Mouse (Mus musculus): Measurements from ENCODE around the gene Trmt1l. TPM values are rescaled to one million over a fixed set of nuclear protein-coding genes. Genes with fewer than 3 reads are reported as not detected.

The Trmt1l gene
- total and polyA plus RNA-seq, 3 experiments = 15.4 to 18.2 TPM; not detected in 1

- TF ChIP-seq TCF12 (IDR thresholded peaks at IDR 0.05; ENCODE audit: low read depth, low read length) (no peak), CHD2 (IDR thresholded peaks at IDR 0.05; ENCODE audit: low read length) (no peak)
Observed at GRCm38 (mm10) chr1:151482497-151482896, 54.2 kb downstream of the Trmt1l start (continued).

- Histone ChIP-seq H3K36me3 (ENCODE audit: control insufficient read depth in 1 of 2, insufficient read depth in 2 of 2, low read length in 2 of 2) (peaks cover 1 to 6% of the 10 kb centered on the region in 2 experiments), H3K4me1 (ENCODE audit: control insufficient read depth in 1 of 2, insufficient read depth in 2 of 2, low read length in 2 of 2) (peaks cover 0 to 2% of the 10 kb centered on the region in 2 experiments; a peak in 1 of 4 replicates), H3K4me3 (ENCODE audit: control insufficient read depth in 1 of 2, insufficient read depth in 1 of 2, low read depth in 2 of 2, low read length in 2 of 2) (no peak overlapping the region), H3K27ac (ENCODE audit: control insufficient read depth, low read depth, low read length) (no peak overlapping the region), H3K9ac (ENCODE audit: control insufficient read depth, low read depth, low read length, poor library complexity, severe bottlenecking) (no peak overlapping the region), H3K79me2 (ENCODE audit: control insufficient read depth, insufficient read depth, low read length, poor library complexity) (peaks cover 20% of the 10 kb centered on the region), H3K9me3 (replicated peaks; ENCODE audit: insufficient read depth, low read length) (no peaks in the 10 kb centered on the region), H3K27me3 (ENCODE audit: control insufficient read depth in 1 of 2, insufficient read depth in 2 of 2, low read length in 2 of 2) (no peaks in the 10 kb centered on the region)
- TF ChIP-seq USF2 (IDR thresholded peaks at IDR 0.05; ENCODE audit: borderline replicate concordance in 1 of 2, insufficient read depth in 1 of 2, low read depth in 1 of 2, low read length in 2 of 2) (no peak), GATA1 (IDR thresholded peaks at IDR 0.05; ENCODE audit: low read depth, low read length) (no peak), CTCF (IDR thresholded peaks at IDR 0.05 in 2 of 3, conservative IDR thresholded peaks at IDR 0.05 in 1 of 3; ENCODE audit: control insufficient read depth in 1 of 3, insufficient read depth in 1 of 3, low read depth in 2 of 3, low read length in 3 of 3, poor library complexity in 1 of 3, severe bottlenecking in 1 of 3) (peak in 2 of 3 experiments; percentile 46 to 59; a peak in 4 of 6 replicates), TCF12 (IDR thresholded peaks at IDR 0.05; ENCODE audit: low read depth, low read length) (no peak), ZKSCAN1 (IDR thresholded peaks at IDR 0.05; ENCODE audit: low read depth, low read length) (no peak), SMC3 (IDR thresholded peaks at IDR 0.05; ENCODE audit: low read depth, low read length) (peak; percentile 54), POLR2AphosphoS2 (IDR thresholded peaks at IDR 0.05; ENCODE audit: low read length) (no peak), ZNF384 (IDR thresholded peaks at IDR 0.05; ENCODE audit: low read depth, low read length) (no peak), ZC3H11A (IDR thresholded peaks at IDR 0.05; ENCODE audit: low read depth, low read length) (0 out of 2 replicates have a peak, but pooled peaks have one; percentile 1), KAT2A (conservative IDR thresholded peaks at IDR 0.05; ENCODE audit: low read depth, low read length) (no peak), E2F4 (IDR thresholded peaks at IDR 0.05; ENCODE audit: borderline replicate concordance, low read depth, low read length) (no peak), MEF2A (IDR thresholded peaks at IDR 0.05; ENCODE audit: extremely low read depth, insufficient replicate concordance, low read depth, low read length, poor library complexity, severe bottlenecking) (no peak), TAL1 (IDR thresholded peaks at IDR 0.05; ENCODE audit: low read length) (no peak), GABPA (IDR thresholded peaks at IDR 0.05; ENCODE audit: low read depth, low read length) (no peak), SIN3A (IDR thresholded peaks at IDR 0.05; ENCODE audit: low read length) (no peak), MYC (IDR thresholded peaks at IDR 0.05; ENCODE audit: low read depth, low read length) (no peak), ELF1 (IDR thresholded peaks at IDR 0.05; ENCODE audit: low read depth, low read length) (no peak), MAFK (IDR thresholded peaks at IDR 0.05; ENCODE audit: borderline replicate concordance, low read depth, low read length) (no peak), BHLHE40 (IDR thresholded peaks at IDR 0.05; ENCODE audit: borderline replicate concordance, low read depth, low read length) (no peak), USF1 (IDR thresholded peaks at IDR 0.05; ENCODE audit: low read depth, low read length) (no peak), ETS1 (IDR thresholded peaks at IDR 0.05; ENCODE audit: low read depth, low read length) (no peak), CHD1 (IDR thresholded peaks at IDR 0.05; ENCODE audit: low read depth, low read length) (no peak), JUND (IDR thresholded peaks at IDR 0.05; ENCODE audit: low read depth, low read length) (no peak), MAZ (IDR thresholded peaks at IDR 0.05; ENCODE audit: low read depth, low read length) (no peak), HCFC1 (IDR thresholded peaks at IDR 0.05; ENCODE audit: low read depth, low read length) (no peak), EP300 (IDR thresholded peaks at IDR 0.05; ENCODE audit: low read depth in 1 of 2, low read length in 2 of 2) (no peak), RAD21 (IDR thresholded peaks at IDR 0.05; ENCODE audit: low read depth, low read length) (peak; percentile 59), POLR2A (IDR thresholded peaks at IDR 0.05; ENCODE audit: control insufficient read depth in 1 of 2, insufficient read depth in 1 of 2, low read depth in 1 of 2, low read length in 2 of 2, poor library complexity in 1 of 2) (no peak), RCOR1 (IDR thresholded peaks at IDR 0.05; ENCODE audit: low read depth, low read length) (no peak), NELFE (IDR thresholded peaks at IDR 0.05; ENCODE audit: low read depth, low read length) (no peak)
- peak; percentile 51 for DNase-seq (ENCODE audit: low read depth, low spot score)
Observed at GRCm38 (mm10) chr1:151483568-151483967, 55.2 kb downstream of the Trmt1l start.

All from MEL (cell line).